Mouse (Mus musculus) cortical plate, adult 2 months (tissue): ENCODE measurements around the gene Lzic. TPM values are rescaled to one million over a fixed set of nuclear protein-coding genes. Genes with fewer than 3 reads are reported as not detected.

Source experiments
- H3K27ac ChIP-seq: fragments of 200-500 bp; 2 replicates; pipeline ENCODE4 v1.5.1; 2012; ENCODE audit warnings: low read length, control low read depth, inconsistent platforms; ENCODE audit not compliant: insufficient read depth
- H3K4me1 ChIP-seq: fragments of 200-500 bp; 2 replicates; pipeline ENCODE4 v1.6.1; 2011; ENCODE audit warnings: low read length; ENCODE audit not compliant: control insufficient read depth, insufficient read depth
- H3K4me3 ChIP-seq: fragments of 200-500 bp; 2 replicates; pipeline ENCODE4 v1.5.1; 2011; ENCODE audit warnings: mild to moderate bottlenecking, low read length, control low read depth; ENCODE audit not compliant: insufficient read depth
- CTCF ChIP-seq: fragments of 200-500 bp; IDR thresholded peaks from 2 replicates; pipeline ENCODE4 v1.5.1; 2011; ENCODE audit warnings: mild to moderate bottlenecking, control low read depth, low read length; ENCODE audit not compliant: insufficient read depth; ENCODE audit errors: extremely low read depth
- POLR2A ChIP-seq: fragments of 200-500 bp; IDR thresholded peaks from 2 replicates; pipeline ENCODE4 v1.6.1; 2011; ENCODE audit warnings: mild to moderate bottlenecking, low read length, control low read depth; ENCODE audit not compliant: insufficient read depth; ENCODE audit errors: extremely low read depth
- polyA plus RNA-seq: library from polyadenylated mRNA; depleted of rRNA; stranded (reverse); fragments of >200 nt; gene quantifications from 2 replicates; pipeline ENCODE4 v1.2.3, GENCODE M21; 2012

The Lzic gene
- polyA plus RNA-seq, 1 experiment, result 9.2 TPM

DNA sequence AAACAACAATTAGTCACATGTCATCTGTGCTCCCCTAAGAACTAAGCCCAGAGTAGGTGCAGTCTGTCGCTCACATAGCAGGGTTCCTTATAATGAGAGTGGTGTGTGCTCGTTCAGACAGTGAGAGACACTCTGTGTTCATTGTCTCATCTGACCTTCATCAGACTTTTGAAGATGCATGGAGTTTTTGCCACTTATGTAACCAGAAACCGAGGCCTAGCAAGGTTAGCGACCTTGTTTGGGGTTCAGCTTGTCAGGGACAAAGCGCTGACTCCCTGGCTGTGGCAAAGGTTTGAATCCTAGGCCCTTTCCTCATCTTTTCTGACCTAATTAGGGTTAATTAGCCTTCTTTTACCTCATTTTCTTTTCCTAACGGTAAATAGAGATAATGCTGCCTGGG lies 38.9 kb downstream of the Lzic start:
- H3K4me1 ChIP-seq, result peaks cover 7% of the 10 kb centered on the region
- no peak for TF ChIP-seq CTCF
- no peak for TF ChIP-seq POLR2A

DNA sequence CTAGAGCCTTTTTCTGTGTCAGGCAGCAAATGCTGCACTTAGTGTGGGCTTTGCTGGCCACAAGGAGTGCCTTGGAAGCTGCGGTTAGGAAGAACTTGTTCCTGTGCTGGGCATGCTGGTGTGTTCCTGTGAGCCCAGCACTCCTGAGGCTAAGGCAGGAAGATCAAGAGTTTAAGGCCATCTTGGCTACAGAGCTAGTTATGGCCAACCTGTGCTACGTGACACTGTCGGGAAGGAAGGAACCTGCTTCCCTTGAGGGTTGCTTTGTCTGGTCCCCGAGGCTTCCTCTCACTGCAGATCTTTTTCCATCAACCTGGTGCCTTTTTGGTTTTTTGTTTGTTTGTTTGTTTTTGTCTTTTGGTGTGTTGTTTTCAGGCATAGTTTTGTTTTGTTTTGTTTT lies 40.1 kb downstream of the Lzic start:
- Histone ChIP-seq H3K4me1 (peaks cover 3% of the 10 kb centered on the region; the same call in 1 of the 2 replicates), H3K4me3 (no peak overlapping the region), H3K27ac (no peak overlapping the region)
- TF ChIP-seq POLR2A (no peak), CTCF (no peak)

More for the DNA sequence above, 38.9 kb downstream of the Lzic start:
- no peak overlapping the region for H3K4me3 ChIP-seq
- no peak overlapping the region for H3K27ac ChIP-seq

GRCm38 (mm10) chr4:149525811-149526210 lies 40.8 kb downstream of the Lzic start:
- no peak for TF ChIP-seq POLR2A
- TF ChIP-seq CTCF, result no peak

DNA sequence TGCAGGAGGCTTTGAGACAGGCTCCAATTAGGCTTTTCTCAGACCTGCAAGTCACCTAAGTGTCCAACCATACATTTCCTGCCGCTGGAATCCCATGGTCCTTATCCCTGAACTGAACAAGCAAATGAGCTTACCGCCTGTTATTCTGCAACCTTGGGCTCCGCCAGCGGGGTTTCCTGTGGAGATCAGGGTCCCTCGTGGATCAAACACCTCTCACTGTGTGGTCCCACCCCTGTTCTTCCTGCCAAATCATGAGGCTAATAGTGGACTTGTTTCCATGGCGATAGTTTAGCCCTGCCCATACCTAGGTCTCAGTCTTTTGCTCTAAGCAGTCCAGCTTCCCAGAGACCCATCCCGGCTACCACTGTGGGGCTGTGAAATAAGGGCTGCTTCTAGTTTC lies 41.3 kb downstream of the Lzic start:
- Histone ChIP-seq H3K4me3 (no peak overlapping the region), H3K4me1 (peaks cover 3% of the 10 kb centered on the region; the same call in 1 of the 2 replicates), H3K27ac (no peak overlapping the region)
- no peak for TF ChIP-seq CTCF
- TF ChIP-seq POLR2A, result no peak

More at GRCm38 (mm10) chr4:149525811-149526210, 40.8 kb downstream of the Lzic start:
- peaks cover 3% of the 10 kb centered on the region; the same call in 1 of the 2 replicates for H3K4me1 ChIP-seq
- no peak overlapping the region for H3K27ac ChIP-seq
- H3K4me3 ChIP-seq, result no peak overlapping the region

DNA sequence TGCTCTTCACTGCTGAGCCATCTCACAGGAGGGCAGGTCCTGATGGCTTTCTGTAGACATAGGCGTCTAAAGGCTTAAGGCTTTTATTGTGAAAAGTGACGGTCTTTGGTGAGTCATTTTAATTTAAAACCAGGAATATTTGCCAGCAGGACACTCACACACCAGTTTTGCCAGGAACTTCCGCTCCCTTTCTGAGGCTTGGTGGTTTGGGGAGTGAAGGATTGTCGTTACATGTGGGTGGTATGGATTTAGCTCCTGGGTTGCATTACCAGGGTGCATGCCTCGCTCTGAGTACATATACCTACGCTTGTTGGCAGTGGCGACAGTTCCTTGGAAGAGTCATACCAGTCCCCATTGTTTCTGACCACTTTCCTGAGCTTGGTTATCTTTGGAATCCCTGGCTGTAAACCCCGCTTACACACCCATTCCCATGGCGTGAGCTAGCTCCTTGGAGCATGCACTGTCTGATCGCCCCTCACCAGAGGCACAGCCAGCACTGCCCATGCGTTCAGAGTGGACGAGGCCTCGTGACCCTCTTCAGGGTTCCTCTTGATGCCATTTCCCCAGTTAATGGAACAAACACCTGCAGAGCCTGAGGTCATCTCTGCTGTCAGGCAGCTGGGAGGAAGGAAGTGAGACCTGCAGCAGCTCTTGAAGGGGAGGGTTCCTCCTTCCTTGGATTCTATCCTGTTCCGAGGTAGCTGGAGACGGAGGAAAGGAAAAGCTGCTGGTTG lies 42.8 kb downstream of the Lzic start:
- H3K27ac ChIP-seq, result no peak overlapping the region
- no peak overlapping the region for H3K4me3 ChIP-seq
- TF ChIP-seq POLR2A (no peak), CTCF (no peak)
- H3K4me1 ChIP-seq, result peaks cover 3% of the 10 kb centered on the region; the same call in 1 of the 2 replicates

DNA sequence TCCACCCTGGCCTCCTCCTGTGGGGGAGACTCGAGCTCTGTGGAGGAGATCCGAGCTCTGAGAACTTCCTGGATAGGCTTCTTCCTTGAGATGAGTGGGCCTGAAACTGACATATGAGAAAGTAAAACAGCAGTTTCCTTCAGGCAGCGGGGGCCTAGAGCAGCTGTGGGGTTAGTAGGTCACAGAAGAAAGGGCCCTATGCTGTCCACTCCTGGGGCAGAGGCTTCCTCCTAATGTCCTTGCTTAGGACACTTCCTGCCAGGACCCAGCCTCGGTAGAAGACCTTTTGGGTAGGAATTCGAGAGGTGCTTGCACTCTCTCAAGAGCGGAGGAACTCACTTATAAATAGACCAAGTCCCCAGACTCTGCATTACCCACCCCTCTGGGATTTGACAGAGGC lies 44.7 kb downstream of the Lzic start:
- Histone ChIP-seq H3K4me1 (no peaks in the 10 kb centered on the region), H3K27ac (no peak overlapping the region), H3K4me3 (no peak overlapping the region)
- TF ChIP-seq CTCF (no peak), POLR2A (no peak)

GRCm38 (mm10) chr4:149539441-149539840 lies 54.4 kb downstream of the Lzic start:
- Histone ChIP-seq H3K4me3 (no peak overlapping the region), H3K27ac (no peak overlapping the region), H3K4me1 (peaks cover 4% of the 10 kb centered on the region; the same call in 1 of the 2 replicates)
- no peak for TF ChIP-seq CTCF
- no peak for TF ChIP-seq POLR2A

- H3K4me3 ChIP-seq, result no peak overlapping the region
- H3K4me1 ChIP-seq, result peaks cover 2% of the 10 kb centered on the region; the same call in 1 of the 2 replicates
- H3K27ac ChIP-seq, result no peak overlapping the region
- TF ChIP-seq POLR2A, result no peak
- no peak for TF ChIP-seq CTCF
These were observed 56.9 kb downstream of the Lzic start for GRCm38 (mm10) chr4:149541935-149542334.

DNA sequence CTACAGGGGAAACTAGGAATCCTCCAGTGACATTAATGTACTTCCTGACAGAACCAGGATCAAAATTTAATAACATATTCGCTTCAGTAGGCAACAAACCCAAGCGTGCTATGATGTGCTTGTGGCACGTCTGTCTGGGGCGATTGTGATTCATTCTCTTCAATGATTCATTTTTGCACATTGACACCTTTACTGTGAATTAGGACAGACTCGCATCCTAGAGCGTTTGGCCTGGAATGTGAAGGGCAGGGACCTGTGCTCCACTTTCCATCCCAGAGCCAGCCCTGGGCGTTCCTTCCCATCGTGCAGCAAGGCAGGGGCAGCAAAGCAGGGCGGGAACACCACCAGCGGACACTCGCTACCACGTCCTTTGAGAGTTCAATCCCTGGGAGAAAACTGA lies 57.4 kb downstream of the Lzic start:
- Histone ChIP-seq H3K4me3 (no peak overlapping the region), H3K27ac (no peak overlapping the region)
- TF ChIP-seq CTCF (no peak), POLR2A (no peak)

GRCm38 (mm10) chr4:149542927-149543553 lies 58.0 kb downstream of the Lzic start:
- Histone ChIP-seq H3K27ac (no peak overlapping the region), H3K4me1 (peaks cover 2% of the 10 kb centered on the region; the same call in 1 of the 2 replicates), H3K4me3 (no peak overlapping the region)
- TF ChIP-seq CTCF (peak; percentile 99), POLR2A (no peak)

More for the DNA sequence above, 57.4 kb downstream of the Lzic start:
- peaks cover 2% of the 10 kb centered on the region; the same call in 1 of the 2 replicates for H3K4me1 ChIP-seq
